Mouse (Mus musculus) forebrain, embryonic 14.5 days (tissue): Measurements from ENCODE around the gene Kcp. TPM values are rescaled to one million over a fixed set of nuclear protein-coding genes. Genes with fewer than 3 reads are reported as not detected.

Source experiments
- ATAC-seq: fragments of 200-750 bp; cut with Nextera tagmentation; 2 replicates; pipeline ENCODE4 v1.8.0; 2017; ENCODE audit warnings: mild to moderate bottlenecking, moderate library complexity
- DNase-seq: peaks from one replicate; pipeline ENCODE4 v3.0.0-alpha.2; 2015; ENCODE audit warnings: low spot score
- H3K27ac ChIP-seq: fragments of 300-500 bp; sonication (generic); 2 replicates; pipeline ENCODE4 v1.5.1; 2014; ENCODE audit warnings: low read depth, mild to moderate bottlenecking, control low read depth, low read length, moderate library complexity
- H3K27me3 ChIP-seq: fragments of 300-500 bp; sonication (generic); replicated peaks from 2 replicates; pipeline ENCODE4 v1.6.1; 2014; ENCODE audit warnings: low read length, control low read depth, mixed read lengths; ENCODE audit not compliant: control insufficient read depth, insufficient read depth
- H3K36me3 ChIP-seq: fragments of 300-500 bp; sonication (generic); 2 replicates; pipeline ENCODE4 v1.6.1; 2014; ENCODE audit warnings: low read length, control low read depth; ENCODE audit not compliant: control insufficient read depth, insufficient read depth
- H3K4me1 ChIP-seq: fragments of 300-500 bp; sonication (generic); 2 replicates; pipeline ENCODE4 v1.6.1; 2014; ENCODE audit warnings: antibody characterized with exemption, low read length, control low read depth; ENCODE audit not compliant: control insufficient read depth, insufficient read depth
- H3K4me2 ChIP-seq: fragments of 300-500 bp; sonication (generic); 2 replicates; pipeline ENCODE4 v1.6.1; 2014; ENCODE audit warnings: mild to moderate bottlenecking, control low read depth, low read length
- H3K4me3 ChIP-seq: fragments of 300-500 bp; sonication (generic); 2 replicates; pipeline ENCODE4 v1.5.1; 2014; ENCODE audit warnings: low read depth, low read length, control low read depth
- H3K9ac ChIP-seq: fragments of 300-500 bp; sonication (generic); 2 replicates; pipeline ENCODE4 v1.6.1; 2014; ENCODE audit warnings: mild to moderate bottlenecking, low read length, control low read depth, moderate library complexity
- H3K9me3 ChIP-seq: fragments of 300-500 bp; sonication (generic); replicated peaks from 2 replicates; pipeline ENCODE4 v1.6.1; 2016; ENCODE audit warnings: low read length, control low read depth, mixed read lengths; ENCODE audit not compliant: control insufficient read depth
- WGBS: fragments of 180-500 bp; shearing (Covaris S2); extraction: QIAGEN DNeasy Blood & Tissue Kit; methylation state at CpG from one replicate; pipeline ENCODE4 v1.1.7; 2014; 5-methylcytosine and 5-hydroxymethylcytosine counted together
- polyA plus RNA-seq: library from polyadenylated mRNA; unstranded; fragments of >200 nt; fragmentation: Nextera tagmentation; extraction: Ambion mirVana; gene quantifications from 2 replicates; pipeline ENCODE4 v1.2.1, GENCODE M21; 2014

The Kcp gene
- polyA plus RNA-seq, 1 experiment from 2014 or later: 5.8 TPM

GRCm38 (mm10) chr6:29428171-29428570 lies 79.6 kb downstream of the Kcp start:
- no peak for DNase-seq
- Histone ChIP-seq H3K36me3 (no peaks in the 10 kb centered on the region), H3K27me3 (peaks cover 4% of the 10 kb centered on the region; the same call in 1 of the 2 replicates), H3K4me2 (no peak overlapping the region), H3K9me3 (no peaks in the 10 kb centered on the region), H3K9ac (no peak overlapping the region), H3K4me3 (no peak overlapping the region), H3K27ac (no peak overlapping the region), H3K4me1 (0 out of 2 replicates have a peak, but pooled peaks cover 3% of the 10 kb centered on the region)
- 50% methylated on average over 4 of the region's 4 CpGs for WGBS
- ATAC-seq: no peak

GRCm38 (mm10) chr6:29426331-29426730 lies 81.4 kb downstream of the Kcp start:
- Histone ChIP-seq H3K27ac (no peak overlapping the region), H3K9ac (no peak overlapping the region), H3K4me1 (no peaks in the 10 kb centered on the region), H3K4me2 (no peak overlapping the region), H3K4me3 (no peak overlapping the region), H3K36me3 (no peaks in the 10 kb centered on the region), H3K27me3 (no peaks in the 10 kb centered on the region), H3K9me3 (no peaks in the 10 kb centered on the region)
- WGBS: 80% methylated on average over 6 of the region's 6 CpGs
- ATAC-seq: no peak
- no peak for DNase-seq

GRCm38 (mm10) chr6:29425118-29425517 lies 82.6 kb downstream of the Kcp start:
- H3K27me3 ChIP-seq: no peaks in the 10 kb centered on the region
- no peaks in the 10 kb centered on the region for H3K36me3 ChIP-seq
- no peaks in the 10 kb centered on the region for H3K4me1 ChIP-seq
- ATAC-seq: no peak
- no peak overlapping the region for H3K4me3 ChIP-seq
- H3K9ac ChIP-seq: no peak overlapping the region
- no peaks in the 10 kb centered on the region for H3K9me3 ChIP-seq
- no peak overlapping the region for H3K27ac ChIP-seq
- H3K4me2 ChIP-seq: no peak overlapping the region
- no peak for DNase-seq
- WGBS: 83% methylated on average over 8 of the region's 8 CpGs

Other genes with a start within 250 kb of the Kcp start
- 46.6 and 54.6 TPM in 2 replicates for gene Hilpda, start 235.5 kb downstream of the Kcp start, polyA plus RNA-seq
- 0.53 and 1.0 TPM in 2 replicates for gene Fam71f2, start 228.4 kb downstream of the Kcp start, polyA plus RNA-seq
- not detected in 2 replicates for gene Fam71f1, start 188.8 kb downstream of the Kcp start, polyA plus RNA-seq
- gene Calu, start 159.9 kb downstream of the Kcp start, polyA plus RNA-seq: 196 and 210 TPM in 2 replicates
- 0.17 and 0.33 TPM in 2 replicates for gene Opn1sw, start 119.5 kb downstream of the Kcp start, polyA plus RNA-seq
- gene Ccdc136, start 111.6 kb downstream of the Kcp start, polyA plus RNA-seq: 40.2 and 42.2 TPM in 2 replicates
- gene Flnc, start 74.7 kb downstream of the Kcp start, polyA plus RNA-seq: 1.1 and 2.5 TPM in 2 replicates
- gene Atp6v1f, start 40.2 kb downstream of the Kcp start, polyA plus RNA-seq: 340 and 395 TPM in 2 replicates
- gene Atp6v1fnb, start 36.5 kb downstream of the Kcp start, polyA plus RNA-seq: 0.27 TPM in 1 of 2 replicates, not detected in the other
- 0.98 and 1.4 TPM in 2 replicates for gene Irf5, start 18.7 kb upstream of the Kcp start, polyA plus RNA-seq
- gene Tnpo3, start 101.9 kb upstream of the Kcp start, polyA plus RNA-seq: 97.5 and 105 TPM in 2 replicates
- 2.2 TPM in 2 replicates for gene Tspan33, start 186.3 kb upstream of the Kcp start, polyA plus RNA-seq
- gene Smo, start 227.6 kb upstream of the Kcp start, polyA plus RNA-seq: 9.7 and 10.4 TPM in 2 replicates